Comparison of ENCODE assay signal across 8 mouse cellular contexts in genomic region chr9:107554319-107554825, GRCm38 (mm10). TPM values are rescaled to one million over a fixed set of nuclear protein-coding genes. Genes with fewer than 3 reads are reported as not detected.
DNase-seq lines count a peak whose midpoint lies in the region; ATAC-seq and TF ChIP-seq lines count a peak whose summit lies in the region.

No protein-coding gene starts in this region.

- H3K9ac ChIP-seq in heart, embryonic 14.5 days (ENCODE audit: low read length): peak overlapping the region; percentile 96
- H3K9ac ChIP-seq in liver, embryonic 14.5 days (replicated peaks): peak overlapping the region; percentile 87
- H3K9ac ChIP-seq in neural tube, embryonic 11.5 days (ENCODE audit: low read length): peak overlapping the region; percentile 82
- peak overlapping the region; percentile 85 for H3K9ac ChIP-seq in stomach, postnatal 0 days (ENCODE audit: low read length)

- no peak for TF ChIP-seq EP300 in liver, embryonic 14.5 days (IDR thresholded peaks at IDR 0.05; ENCODE audit: low read depth)
- TF ChIP-seq EP300 in stomach, postnatal 0 days (optimal IDR thresholded peaks at IDR 0.05): no peak

- no peak; the same call in 1 of the 2 replicates for TF ChIP-seq CTCF in liver, embryonic 14.5 days (IDR thresholded peaks at IDR 0.05; ENCODE audit: low read depth)
- TF ChIP-seq CTCF in stomach, postnatal 0 days (IDR thresholded peaks at IDR 0.05; ENCODE audit: low read depth): no peak; the same call in 1 of the 2 replicates

- peak overlapping the region; percentile 98 for H3K27ac ChIP-seq in brown adipose tissue, adult 24 weeks (replicated peaks; ENCODE audit: low read depth, low read length)
- peak overlapping the region; percentile 97 to 99 for H3K27ac ChIP-seq in heart, embryonic 14.5 days (replicated peaks in 1 of 2; ENCODE audit: control insufficient read depth in 1 of 2, insufficient read depth in 1 of 2, low read depth in 2 of 2, low read length in 2 of 2)
- H3K27ac ChIP-seq in liver, embryonic 14.5 days: peak overlapping the region; percentile 79
- peak overlapping the region; percentile 88 for H3K27ac ChIP-seq in neural tube, embryonic 11.5 days (ENCODE audit: low read depth, low read length)
- peak overlapping the region; percentile 97 for H3K27ac ChIP-seq in stomach, postnatal 0 days (replicated peaks)

- no peaks in the 10 kb centered on the region for H3K9me3 ChIP-seq in heart, embryonic 14.5 days (ENCODE audit: control insufficient read depth, low read length)
- no peaks in the 10 kb centered on the region for H3K9me3 ChIP-seq in liver, embryonic 14.5 days (ENCODE audit: control insufficient read depth, low read length)
- no peaks in the 10 kb centered on the region for H3K9me3 ChIP-seq in neural tube, embryonic 11.5 days (ENCODE audit: control insufficient read depth, low read length)
- H3K9me3 ChIP-seq in stomach, postnatal 0 days (ENCODE audit: control insufficient read depth, low read length): no peaks in the 10 kb centered on the region

- peak overlapping the region; percentile 96 for H3K4me2 ChIP-seq in heart, embryonic 14.5 days (ENCODE audit: low read length)
- H3K4me2 ChIP-seq in liver, embryonic 14.5 days (ENCODE audit: low read depth): peak overlapping the region; percentile 90
- H3K4me2 ChIP-seq in neural tube, embryonic 11.5 days (ENCODE audit: low read depth): peak overlapping the region; percentile 92
- peak overlapping the region; percentile 83 for H3K4me2 ChIP-seq in stomach, postnatal 0 days (replicated peaks; ENCODE audit: low read depth)

- WGBS in heart, embryonic 14.5 days: under 1% methylated on average over 53 of the region's 53 CpGs
- WGBS in liver, embryonic 14.5 days (ENCODE audit: insufficient replicate concordance): under 1% methylated on average over 53 of the region's 53 CpGs
- WGBS in neural tube, embryonic 11.5 days: under 1% methylated on average over 53 of the region's 53 CpGs
- under 1% methylated on average over 45 of the region's 53 CpGs for WGBS in stomach, postnatal 0 days

- H3K36me3 ChIP-seq in heart, embryonic 14.5 days (ENCODE audit: control insufficient read depth, insufficient read depth, low read length): peaks cover 31% of the 10 kb centered on the region
- peaks cover 27% of the 10 kb centered on the region for H3K36me3 ChIP-seq in liver, embryonic 14.5 days (replicated peaks; ENCODE audit: control insufficient read depth, insufficient read depth, low read depth)
- H3K36me3 ChIP-seq in neural tube, embryonic 11.5 days (ENCODE audit: control insufficient read depth, insufficient read depth, low read length): peaks cover 13% of the 10 kb centered on the region
- H3K36me3 ChIP-seq in stomach, postnatal 0 days (ENCODE audit: control insufficient read depth, insufficient read depth, low read length): peaks cover 22% of the 10 kb centered on the region

- ATAC-seq in heart, embryonic 14.5 days (ENCODE audit: insufficient number of reproducible peaks, insufficient read depth, low FRiP score, low read depth): peak; percentile 91
- peak; percentile 89 for ATAC-seq in liver, embryonic 14.5 days (ENCODE audit: insufficient read depth)
- ATAC-seq in neural tube, embryonic 11.5 days (ENCODE audit: insufficient read depth, low FRiP score, low TSS enrichment): peak; percentile 89
- ATAC-seq in stomach, postnatal 0 days (ENCODE audit: low FRiP score, low TSS enrichment): peak; percentile 91

- peaks cover 12% of the 10 kb centered on the region for H3K4me1 ChIP-seq in brown adipose tissue, adult 24 weeks (ENCODE audit: control insufficient read depth, insufficient read depth, insufficient read length, low read length)
- peaks cover 22 to 43% of the 10 kb centered on the region in 2 experiments for H3K4me1 ChIP-seq in heart, embryonic 14.5 days (ENCODE audit: control insufficient read depth in 2 of 2, insufficient read depth in 2 of 2, low read length in 2 of 2)
- H3K4me1 ChIP-seq in liver, embryonic 14.5 days (replicated peaks; ENCODE audit: control insufficient read depth in 2 of 2, insufficient read depth in 2 of 2, low read length in 1 of 2): peaks cover 35 to 42% of the 10 kb centered on the region in 2 experiments
- H3K4me1 ChIP-seq in neural tube, embryonic 11.5 days (ENCODE audit: control insufficient read depth, insufficient read depth, low read length): peaks cover 31% of the 10 kb centered on the region
- peaks cover 22% of the 10 kb centered on the region for H3K4me1 ChIP-seq in stomach, postnatal 0 days (replicated peaks; ENCODE audit: control insufficient read depth, insufficient read depth)

- peaks cover 12% of the 10 kb centered on the region for H3K27me3 ChIP-seq in heart, embryonic 14.5 days (ENCODE audit: control insufficient read depth, insufficient read depth, low read length)
- peaks cover 3% of the 10 kb centered on the region; the same call in 1 of the 2 replicates for H3K27me3 ChIP-seq in liver, embryonic 14.5 days (ENCODE audit: control insufficient read depth, insufficient read depth, low read length)
- peaks cover 30% of the 10 kb centered on the region for H3K27me3 ChIP-seq in neural tube, embryonic 11.5 days (ENCODE audit: control insufficient read depth, insufficient read depth, low read length)
- H3K27me3 ChIP-seq in stomach, postnatal 0 days (ENCODE audit: control insufficient read depth, insufficient read depth, low read length): no peaks in the 10 kb centered on the region

- H3K4me3 ChIP-seq in brown adipose tissue, adult 24 weeks (ENCODE audit: insufficient read depth, low read depth, low read length): peak overlapping the region; percentile 81
- peak overlapping the region; percentile 79 to 87 for H3K4me3 ChIP-seq in heart, embryonic 14.5 days (ENCODE audit: control insufficient read depth in 1 of 2, insufficient read depth in 1 of 2, low read depth in 1 of 2, low read length in 2 of 2)
- H3K4me3 ChIP-seq in liver, embryonic 14.5 days (ENCODE audit: insufficient read depth in 1 of 2, low read depth in 2 of 2, low read length in 2 of 2): peak overlapping the region; percentile 74 to 83
- H3K4me3 ChIP-seq in neural tube, embryonic 11.5 days (ENCODE audit: low read depth, low read length): peak overlapping the region; percentile 80
- H3K4me3 ChIP-seq in stomach, postnatal 0 days (ENCODE audit: low read depth, low read length): peak overlapping the region; percentile 69

- peak; percentile 100 for DNase-seq in CD4-positive, CD25-positive, alpha-beta regulatory T cell, adult 2 months (ENCODE audit: low read depth, low spot score)
- DNase-seq in fat pad, adult 2 months (ENCODE audit: extremely low read depth, low read depth, low spot score): peak; percentile 71
- peak; percentile 97 for DNase-seq in kidney, postnatal 25 days
- DNase-seq in liver, embryonic 14.5 days (ENCODE audit: low read depth in 3 of 3, low spot score in 3 of 3): peak; percentile 93 to 96 (median 95)
- peak; percentile 100 for DNase-seq in neural tube, embryonic 11.5 days (ENCODE audit: low spot score)
- DNase-seq in stomach, postnatal 0 days (ENCODE audit: low spot score): peak; percentile 98

RNA-seq across cellular contexts. Expression of gene Rassf1, which starts 3.0 kb away (rescaled TPM):
- 10.9 and 15.2 TPM in 2 replicates for polyA plus RNA-seq in brown adipose tissue, adult 24 weeks (2012; ENCODE audit: insufficient read depth, insufficient read length, missing spikeins)
- polyA plus RNA-seq in heart, embryonic 14.5 days (2014; fragmentation: Nextera tagmentation; extraction: Ambion mirVana): 42.5 and 47.7 TPM in 2 replicates
- 9.8 and 13.6 TPM in 2 replicates for polyA plus RNA-seq in liver, embryonic 14.5 days (2012; rRNA removed)
- polyA plus RNA-seq in liver, embryonic 14.5 days (2014; fragmentation: Nextera tagmentation; extraction: Ambion mirVana): 11.2 and 12.0 TPM in 2 replicates
- polyA plus RNA-seq in neural tube, embryonic 11.5 days (2014; fragmentation: Nextera tagmentation; extraction: Ambion mirVana): 38.5 and 41.3 TPM in 2 replicates
- 44.2 and 46.5 TPM in 2 replicates for polyA plus RNA-seq in stomach, postnatal 0 days (2015; fragmentation: Nextera tagmentation; extraction: Ambion mirVana)

RNA-seq across cellular contexts. Expression of gene Zmynd10, which starts 7.3 kb away (rescaled TPM):
- polyA plus RNA-seq in brown adipose tissue, adult 24 weeks (2012; ENCODE audit: insufficient read depth, insufficient read length, missing spikeins): not detected in 2 replicates
- polyA plus RNA-seq in heart, embryonic 14.5 days (2014; fragmentation: Nextera tagmentation; extraction: Ambion mirVana): 0.27 TPM in 1 of 2 replicates, not detected in the other
- 0.19 and 0.25 TPM in 2 replicates for polyA plus RNA-seq in liver, embryonic 14.5 days (2012; rRNA removed)
- polyA plus RNA-seq in liver, embryonic 14.5 days (2014; fragmentation: Nextera tagmentation; extraction: Ambion mirVana): 0.20 and 0.28 TPM in 2 replicates
- polyA plus RNA-seq in neural tube, embryonic 11.5 days (2014; fragmentation: Nextera tagmentation; extraction: Ambion mirVana): 0.65 and 1.3 TPM in 2 replicates
- 0.94 and 0.97 TPM in 2 replicates for polyA plus RNA-seq in stomach, postnatal 0 days (2015; fragmentation: Nextera tagmentation; extraction: Ambion mirVana)

RNA-seq across cellular contexts. Expression of gene Tusc2, which starts 8.7 kb away (rescaled TPM):
- polyA plus RNA-seq in brown adipose tissue, adult 24 weeks (2012; ENCODE audit: insufficient read depth, insufficient read length, missing spikeins): 31.2 and 49.0 TPM in 2 replicates
- 49.0 and 53.0 TPM in 2 replicates for polyA plus RNA-seq in heart, embryonic 14.5 days (2014; fragmentation: Nextera tagmentation; extraction: Ambion mirVana)
- polyA plus RNA-seq in liver, embryonic 14.5 days (2012; rRNA removed): 20.3 and 22.6 TPM in 2 replicates
- polyA plus RNA-seq in liver, embryonic 14.5 days (2014; fragmentation: Nextera tagmentation; extraction: Ambion mirVana): 39.7 and 40.4 TPM in 2 replicates
- polyA plus RNA-seq in neural tube, embryonic 11.5 days (2014; fragmentation: Nextera tagmentation; extraction: Ambion mirVana): 91.0 and 93.0 TPM in 2 replicates
- 44.9 and 48.7 TPM in 2 replicates for polyA plus RNA-seq in stomach, postnatal 0 days (2015; fragmentation: Nextera tagmentation; extraction: Ambion mirVana)

RNA-seq across cellular contexts. Expression of gene Nprl2, which starts 12.3 kb away (rescaled TPM):
- polyA plus RNA-seq in brown adipose tissue, adult 24 weeks (2012; ENCODE audit: insufficient read depth, insufficient read length, missing spikeins): 19.2 and 22.5 TPM in 2 replicates
- polyA plus RNA-seq in heart, embryonic 14.5 days (2014; fragmentation: Nextera tagmentation; extraction: Ambion mirVana): 28.4 and 31.6 TPM in 2 replicates
- polyA plus RNA-seq in liver, embryonic 14.5 days (2012; rRNA removed): 10.5 and 12.9 TPM in 2 replicates
- polyA plus RNA-seq in liver, embryonic 14.5 days (2014; fragmentation: Nextera tagmentation; extraction: Ambion mirVana): 9.2 and 10.2 TPM in 2 replicates
- 45.8 and 48.9 TPM in 2 replicates for polyA plus RNA-seq in neural tube, embryonic 11.5 days (2014; fragmentation: Nextera tagmentation; extraction: Ambion mirVana)
- 24.8 and 24.9 TPM in 2 replicates for polyA plus RNA-seq in stomach, postnatal 0 days (2015; fragmentation: Nextera tagmentation; extraction: Ambion mirVana)

RNA-seq across cellular contexts. Expression of gene Cyb561d2, which starts 12.4 kb away (rescaled TPM):
- 6.1 and 6.3 TPM in 2 replicates for polyA plus RNA-seq in brown adipose tissue, adult 24 weeks (2012; ENCODE audit: insufficient read depth, insufficient read length, missing spikeins)
- 17.6 and 22.8 TPM in 2 replicates for polyA plus RNA-seq in heart, embryonic 14.5 days (2014; fragmentation: Nextera tagmentation; extraction: Ambion mirVana)
- 9.8 and 12.1 TPM in 2 replicates for polyA plus RNA-seq in liver, embryonic 14.5 days (2012; rRNA removed)
- polyA plus RNA-seq in liver, embryonic 14.5 days (2014; fragmentation: Nextera tagmentation; extraction: Ambion mirVana): 14.1 and 14.3 TPM in 2 replicates
- 19.7 and 21.9 TPM in 2 replicates for polyA plus RNA-seq in neural tube, embryonic 11.5 days (2014; fragmentation: Nextera tagmentation; extraction: Ambion mirVana)
- 26.7 and 28.2 TPM in 2 replicates for polyA plus RNA-seq in stomach, postnatal 0 days (2015; fragmentation: Nextera tagmentation; extraction: Ambion mirVana)

Comparison
In these comparisons a context has a peak if more than half of its experiments do, and no peak if none do; other contexts are left out.
1. Peak in every context shown above with its lines: DNase-seq, ATAC-seq, H3K4me3 ChIP-seq and H3K27ac ChIP-seq.